Mouse (Mus musculus): Measurements from ENCODE around the gene Zc3h15. TPM values are rescaled to one million over a fixed set of nuclear protein-coding genes. Genes with fewer than 3 reads are reported as not detected.
"Not testable (repeated sequence)": the region's sequence is repeated elsewhere in the genome, so short reads cannot be mapped to it uniquely, and the experiment has no call there.

Gene Zc3h15
- polyA plus RNA-seq, 1 experiment: 220 TPM

DNA sequence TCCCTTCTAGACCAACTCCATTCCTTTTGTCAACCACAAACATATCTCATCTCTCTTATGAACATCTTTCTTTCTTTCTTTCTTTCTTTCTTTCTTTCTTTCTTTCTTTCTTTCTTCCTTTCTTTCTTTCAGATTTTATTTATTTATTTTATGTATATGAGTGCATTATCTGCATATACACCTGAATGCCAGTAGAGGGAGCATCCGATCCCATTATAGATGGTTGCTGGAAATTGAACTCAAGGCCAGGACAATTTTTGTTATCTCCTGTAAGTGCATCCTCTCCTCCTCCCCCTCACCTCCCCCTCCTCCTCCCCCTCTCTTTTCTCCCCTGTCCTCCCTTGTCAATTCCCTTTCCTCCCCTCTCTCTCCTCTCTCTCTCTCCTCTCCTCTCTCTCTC, 54.2 kb downstream of the Zc3h15 start:
- TF ChIP-seq CTCF (IDR thresholded peaks at IDR 0.05; ENCODE audit: insufficient read depth, low read depth, low read length) (no peak), POLR2A (IDR thresholded peaks at IDR 0.05; ENCODE audit: insufficient read depth, low read depth, low read length) (no peak)
- WGBS: 74% methylated on average over 1 of the region's 1 CpGs
- no peak overlapping the region for H3K27ac ChIP-seq (ENCODE audit: insufficient read depth, low read depth, low read length)

DNA sequence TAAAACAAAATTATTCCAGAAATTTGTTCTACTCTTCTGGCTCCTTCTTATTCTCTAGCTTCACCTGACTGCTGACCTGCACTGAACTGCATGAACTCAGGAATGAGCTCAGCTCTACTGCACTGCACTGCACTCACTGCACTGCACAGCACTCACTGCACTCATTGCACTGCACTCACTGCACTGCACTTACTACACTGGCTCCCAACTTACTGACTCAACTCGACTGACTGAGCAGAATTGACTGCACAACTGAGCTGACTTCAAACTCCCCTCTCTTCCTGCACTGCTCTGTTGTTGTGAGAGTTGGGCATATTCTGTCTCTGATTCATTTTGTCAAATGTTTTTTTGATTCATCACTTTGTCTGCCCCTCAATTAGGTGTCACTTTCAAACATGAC, 55.1 kb downstream of the Zc3h15 start:
- no peak overlapping the region for H3K27ac ChIP-seq (ENCODE audit: insufficient read depth, low read depth, low read length)
- no peak overlapping the region for H3K4me3 ChIP-seq (ENCODE audit: insufficient read depth, low read depth, low read length)
- H3K4me1 ChIP-seq (ENCODE audit: control insufficient read depth, insufficient read depth, low read length): no peaks in the 10 kb centered on the region
- no peak for TF ChIP-seq CTCF (IDR thresholded peaks at IDR 0.05; ENCODE audit: insufficient read depth, low read depth, low read length)
- TF ChIP-seq POLR2A (IDR thresholded peaks at IDR 0.05; ENCODE audit: insufficient read depth, low read depth, low read length): no peak
- 77% methylated on average over 1 of the region's 1 CpGs for WGBS

More for the DNA sequence above, 54.2 kb downstream of the Zc3h15 start:
- no peak overlapping the region for H3K4me3 ChIP-seq (ENCODE audit: insufficient read depth, low read depth, low read length)
- no peaks in the 10 kb centered on the region for H3K4me1 ChIP-seq (ENCODE audit: control insufficient read depth, insufficient read depth, low read length)

DNA sequence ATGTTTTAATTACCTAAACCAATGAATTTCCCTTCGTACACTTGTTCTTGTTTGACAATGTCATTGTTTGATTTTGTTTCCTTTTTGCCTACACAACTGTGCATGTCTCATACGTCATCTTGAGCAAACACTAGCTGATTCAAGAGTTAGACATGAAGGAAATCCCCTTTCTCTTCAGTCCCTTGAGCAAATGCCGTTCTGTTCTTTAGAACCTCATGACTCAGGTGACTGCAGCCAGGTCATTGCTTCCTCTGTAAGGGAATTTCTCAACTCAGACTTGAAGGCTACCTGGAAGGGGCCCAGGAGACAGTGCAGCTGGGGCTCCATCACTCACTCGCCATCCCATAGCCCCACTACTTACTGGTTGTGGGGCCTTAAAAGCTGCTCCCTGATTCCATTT, 56.4 kb downstream of the Zc3h15 start:
- 88% methylated on average over 4 of the region's 4 CpGs for WGBS
- Histone ChIP-seq H3K4me3 (ENCODE audit: insufficient read depth, low read depth, low read length) (no peak overlapping the region), H3K4me1 (ENCODE audit: control insufficient read depth, insufficient read depth, low read length) (no peaks in the 10 kb centered on the region), H3K27ac (ENCODE audit: insufficient read depth, low read depth, low read length) (no peak overlapping the region)
- TF ChIP-seq POLR2A (IDR thresholded peaks at IDR 0.05; ENCODE audit: insufficient read depth, low read depth, low read length) (no peak), CTCF (IDR thresholded peaks at IDR 0.05; ENCODE audit: insufficient read depth, low read depth, low read length) (no peak)

DNA sequence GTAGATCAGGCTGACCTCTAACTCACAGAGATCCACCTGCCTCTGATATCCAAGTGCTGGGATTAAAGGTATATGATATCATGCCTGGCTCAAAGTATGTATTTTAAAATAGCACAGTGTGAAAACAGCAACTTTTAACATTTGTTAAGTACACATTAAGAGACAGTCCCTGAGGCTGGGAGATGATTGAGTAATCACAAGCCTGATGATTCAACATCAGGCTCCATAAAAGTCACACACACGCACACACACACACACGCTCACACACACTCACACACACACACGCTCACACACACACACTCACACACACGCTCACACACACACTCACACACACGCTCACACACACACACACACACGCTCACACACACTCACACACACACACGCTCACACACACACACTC, 58.2 kb downstream of the Zc3h15 start:
- Histone ChIP-seq H3K27ac (ENCODE audit: insufficient read depth, low read depth, low read length) (no peak overlapping the region), H3K4me3 (ENCODE audit: insufficient read depth, low read depth, low read length) (no peak overlapping the region), H3K4me1 (ENCODE audit: control insufficient read depth, insufficient read depth, low read length) (no peaks in the 10 kb centered on the region)
- TF ChIP-seq POLR2A (IDR thresholded peaks at IDR 0.05; ENCODE audit: insufficient read depth, low read depth, low read length) (no peak), CTCF (IDR thresholded peaks at IDR 0.05; ENCODE audit: insufficient read depth, low read depth, low read length) (no peak)
- WGBS: 94% methylated on average over 7 of the region's 7 CpGs

DNA sequence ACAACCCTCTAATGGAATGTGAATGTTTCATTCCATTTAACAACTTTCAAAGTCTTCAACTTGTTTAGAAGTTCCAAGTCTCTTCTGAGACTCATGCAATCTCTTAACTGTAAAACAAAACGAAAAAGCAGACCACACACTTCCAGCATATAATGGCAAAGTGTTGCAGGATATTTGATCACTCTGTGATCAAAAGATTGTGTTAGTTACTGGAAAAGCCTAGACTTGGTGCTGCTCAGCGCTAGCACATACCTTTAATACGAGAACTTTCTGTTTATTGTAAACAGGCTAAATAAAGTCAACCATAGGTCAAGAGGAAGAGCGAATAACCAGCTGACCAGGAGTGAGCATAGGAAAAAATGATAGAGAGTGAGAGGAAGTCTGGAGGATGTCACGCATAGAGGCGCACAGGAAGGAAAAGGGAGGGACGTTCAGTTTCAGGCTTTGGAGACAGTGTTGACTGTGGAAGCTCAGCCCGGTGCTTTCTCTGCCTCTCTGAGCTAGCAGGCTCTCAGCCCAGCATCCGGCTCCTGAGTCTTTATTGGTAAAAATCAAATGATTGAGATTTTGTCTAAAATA, 61.4 kb downstream of the Zc3h15 start:
- WGBS: 85% methylated on average over 9 of the region's 9 CpGs
- H3K4me3 ChIP-seq (ENCODE audit: insufficient read depth, low read depth, low read length): no peak overlapping the region
- TF ChIP-seq CTCF (IDR thresholded peaks at IDR 0.05; ENCODE audit: insufficient read depth, low read depth, low read length) (no peak), POLR2A (IDR thresholded peaks at IDR 0.05; ENCODE audit: insufficient read depth, low read depth, low read length) (no peak)
- no peaks in the 10 kb centered on the region for H3K4me1 ChIP-seq (ENCODE audit: control insufficient read depth, insufficient read depth, low read length)
- no peak overlapping the region for H3K27ac ChIP-seq (ENCODE audit: insufficient read depth, low read depth, low read length)

DNA sequence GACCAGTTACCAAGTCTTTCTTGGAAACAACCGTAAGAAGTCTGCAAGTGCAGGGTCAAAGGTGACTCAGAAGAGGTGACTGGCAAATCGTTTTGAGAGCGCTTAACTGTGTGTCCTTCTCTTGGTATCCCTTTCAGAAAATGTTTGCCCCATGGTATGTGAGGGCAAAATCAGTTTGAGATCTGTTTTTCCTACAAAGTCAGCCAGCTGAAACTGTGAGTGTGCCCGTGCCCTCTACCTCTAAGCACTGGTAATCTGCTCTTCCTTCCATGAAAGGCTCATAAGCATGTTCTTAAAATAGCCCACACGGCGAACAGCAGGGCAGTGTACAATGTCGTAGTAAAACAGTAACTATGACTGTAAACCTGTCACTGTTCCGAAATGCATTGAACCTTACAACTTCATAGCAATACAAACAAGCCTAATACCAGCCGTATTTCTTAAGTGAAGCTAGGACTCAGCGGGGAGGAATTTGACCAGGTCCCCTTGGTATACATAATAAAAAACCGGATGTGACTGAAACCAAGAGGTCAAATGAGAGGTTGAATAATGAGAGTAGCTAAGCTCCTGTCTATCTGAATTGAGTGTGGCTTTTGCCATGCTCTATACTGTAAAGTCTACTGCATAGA, 65.8 kb downstream of the Zc3h15 start:
- Histone ChIP-seq H3K4me3 (ENCODE audit: insufficient read depth, low read depth, low read length) (no peak overlapping the region), H3K4me1 (ENCODE audit: control insufficient read depth, insufficient read depth, low read length) (no peaks in the 10 kb centered on the region), H3K27ac (ENCODE audit: insufficient read depth, low read depth, low read length) (no peak overlapping the region)
- 70% methylated on average over 11 of the region's 11 CpGs for WGBS
- no peak for TF ChIP-seq CTCF (IDR thresholded peaks at IDR 0.05; ENCODE audit: insufficient read depth, low read depth, low read length)
- TF ChIP-seq POLR2A (IDR thresholded peaks at IDR 0.05; ENCODE audit: insufficient read depth, low read depth, low read length): no peak

DNA sequence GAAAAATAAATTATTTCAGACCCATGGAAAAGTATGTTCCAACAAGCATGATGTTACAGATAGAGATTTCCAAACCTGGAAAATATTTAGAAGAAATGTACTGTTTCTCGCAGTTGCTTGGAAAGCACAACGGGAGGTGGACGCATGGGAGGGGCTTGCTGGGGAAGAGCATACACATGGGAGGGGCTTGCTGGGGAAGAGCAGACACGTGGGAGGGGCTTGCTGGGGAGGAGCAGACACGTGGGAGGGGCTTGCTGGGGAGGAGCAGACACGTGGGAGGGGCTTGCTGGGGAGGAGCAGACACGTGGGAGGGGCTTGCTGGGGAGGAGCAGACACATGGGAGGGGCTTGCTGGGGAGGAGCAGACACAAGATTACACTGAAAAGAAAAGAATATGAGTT, 69.0 kb downstream of the Zc3h15 start:
- not testable (repeated sequence) for H3K4me1 ChIP-seq (ENCODE audit: control insufficient read depth, insufficient read depth, low read length); H3K4me3 ChIP-seq (ENCODE audit: insufficient read depth, low read depth, low read length); H3K27ac ChIP-seq (ENCODE audit: insufficient read depth, low read depth, low read length)
- 73% methylated on average over 7 of the region's 7 CpGs for WGBS

DNA sequence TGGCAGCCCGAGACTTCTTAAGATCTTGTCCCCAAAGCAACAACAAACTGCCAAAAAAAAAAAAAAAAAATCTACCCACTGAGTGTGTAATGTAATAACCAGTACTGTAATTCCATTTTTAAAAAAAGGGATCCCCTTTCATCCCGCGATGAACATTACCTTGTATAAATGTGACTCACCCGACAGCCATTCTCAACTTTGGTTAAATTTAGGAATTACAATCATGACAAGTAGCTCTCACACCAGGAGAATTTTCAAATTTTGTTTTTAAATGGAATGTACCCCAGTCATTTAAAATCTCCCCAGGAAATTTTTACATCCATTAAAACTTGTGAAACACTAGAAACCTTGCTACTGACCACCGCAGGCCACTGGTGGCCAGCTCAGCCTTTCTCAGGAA, 69.7 kb downstream of the Zc3h15 start:
- TF ChIP-seq CTCF (IDR thresholded peaks at IDR 0.05; ENCODE audit: insufficient read depth, low read depth, low read length): no peak
- TF ChIP-seq POLR2A (IDR thresholded peaks at IDR 0.05; ENCODE audit: insufficient read depth, low read depth, low read length): no peak
- H3K4me1 ChIP-seq (ENCODE audit: control insufficient read depth, insufficient read depth, low read length): no peaks in the 10 kb centered on the region
- 85% methylated on average over 5 of the region's 5 CpGs for WGBS
- no peak overlapping the region for H3K4me3 ChIP-seq (ENCODE audit: insufficient read depth, low read depth, low read length)
- H3K27ac ChIP-seq (ENCODE audit: insufficient read depth, low read depth, low read length): no peak overlapping the region

Other genes with a start within 250 kb of the Zc3h15 start
- not detected in 2 replicates for gene Itgav, start 80.0 kb downstream of the Zc3h15 start, polyA plus RNA-seq (2012; ENCODE audit: insufficient read depth, insufficient read length, low replicate concordance, missing spikeins)
- gene Fam171b, start 168.2 kb downstream of the Zc3h15 start, polyA plus RNA-seq (2012; ENCODE audit: insufficient read depth, insufficient read length, low replicate concordance, missing spikeins): 72.0 and 217 TPM in 2 replicates